In genomic region chr12:81691177-81691730, GRCm38 (mm10) we compare ENCODE assay signal across 13 mouse cellular contexts.
DNase-seq lines count a peak whose midpoint lies in the region; ATAC-seq lines count a peak whose summit lies in the region.
"Had no signal": no experiment of that assay in that cellular context is flagged by ENCODE, and none has a peak within 500 bp of the region (broad histone marks: within the 10 kb centered on the region; RNA-seq: fewer than 3 reads in every experiment).

No protein-coding gene starts in this region.

- H3K9ac ChIP-seq in kidney, embryonic 14.5 days (ENCODE audit: low read depth, low read length): no peak overlapping the region
- no peak overlapping the region for H3K9ac ChIP-seq in midbrain, embryonic 11.5 days (ENCODE audit: low read length)
- H3K9ac ChIP-seq: limb, embryonic 12.5 days; stomach, embryonic 15.5 days had no signal

- no peaks in the 10 kb centered on the region for H3K27me3 ChIP-seq in kidney, embryonic 14.5 days (ENCODE audit: control insufficient read depth, insufficient read depth, low read length)
- no peaks in the 10 kb centered on the region for H3K27me3 ChIP-seq in midbrain, embryonic 11.5 days (ENCODE audit: control insufficient read depth, insufficient read depth, low read length)
- H3K27me3 ChIP-seq: CH12.LX; limb, embryonic 12.5 days; stomach, embryonic 15.5 days had no signal

- H3K4me2 ChIP-seq in kidney, embryonic 14.5 days (replicated peaks; ENCODE audit: low read depth, low read length): no peak overlapping the region
- no peak overlapping the region for H3K4me2 ChIP-seq in midbrain, embryonic 11.5 days
- H3K4me2 ChIP-seq: limb, embryonic 12.5 days; stomach, embryonic 15.5 days had no signal

- H3K27ac ChIP-seq in kidney, embryonic 14.5 days (ENCODE audit: low read depth, low read length): no peak overlapping the region
- no peak overlapping the region for H3K27ac ChIP-seq in midbrain, embryonic 11.5 days (ENCODE audit: low read depth, low read length)
- H3K27ac ChIP-seq: limb, embryonic 12.5 days; stomach, embryonic 15.5 days had no signal

- H3K4me3 ChIP-seq in kidney, embryonic 14.5 days (ENCODE audit: low read length): no peak overlapping the region
- H3K4me3 ChIP-seq in midbrain, embryonic 11.5 days (ENCODE audit: low read depth, low read length): no peak overlapping the region
- H3K4me3 ChIP-seq: limb, embryonic 12.5 days; stomach, embryonic 15.5 days had no signal

- intact Hi-C loops in heart, postnatal 14 days (cut with DNase I): no loop called here

- H3K36me3 ChIP-seq in kidney, embryonic 14.5 days (ENCODE audit: control insufficient read depth, insufficient read depth, low read length): no peaks in the 10 kb centered on the region
- no peaks in the 10 kb centered on the region for H3K36me3 ChIP-seq in midbrain, embryonic 11.5 days (ENCODE audit: control insufficient read depth, insufficient read depth, low read length)
- H3K36me3 ChIP-seq: limb, embryonic 12.5 days; stomach, embryonic 15.5 days had no signal

- no peak for ATAC-seq in kidney, embryonic 14.5 days (ENCODE audit: low FRiP score, low TSS enrichment)
- no peak for ATAC-seq in midbrain, embryonic 11.5 days (ENCODE audit: low FRiP score)
- no peak for ATAC-seq in megakaryocyte, adult 5-6 weeks (ENCODE audit: poor library complexity, severe bottlenecking)
- ATAC-seq: activated CD4-positive, CD25-positive, alpha-beta regulatory T cell, adult 4 months; forebrain, embryonic 16.5 days had no signal

- no peaks in the 10 kb centered on the region for H3K4me1 ChIP-seq in kidney, embryonic 14.5 days (ENCODE audit: control insufficient read depth, insufficient read depth, low read length)
- H3K4me1 ChIP-seq in midbrain, embryonic 11.5 days (ENCODE audit: control insufficient read depth, insufficient read depth, low read length): peaks cover 4% of the 10 kb centered on the region; the same call in 1 of the 2 replicates
- H3K4me1 ChIP-seq: limb, embryonic 12.5 days; stomach, embryonic 15.5 days had no signal

- no peaks in the 10 kb centered on the region for H3K9me3 ChIP-seq in kidney, embryonic 14.5 days (ENCODE audit: control insufficient read depth, low read length)
- no peaks in the 10 kb centered on the region for H3K9me3 ChIP-seq in midbrain, embryonic 11.5 days (ENCODE audit: control insufficient read depth, low read length)
- H3K9me3 ChIP-seq: limb, embryonic 12.5 days; stomach, embryonic 15.5 days had no signal

- 27% methylated on average over 8 of the region's 8 CpGs for WGBS in kidney, embryonic 14.5 days
- 45% methylated on average over 8 of the region's 8 CpGs for WGBS in midbrain, embryonic 11.5 days

- DNase-seq in kidney, adult 11 months: peak; percentile 36
- peak; percentile 32 to 45 for DNase-seq in heart, adult 18-20 months
- DNase-seq in heart, postnatal 14 days: peak; percentile 6 to 10
- DNase-seq in kidney, postnatal 4 days: peak; percentile 10 to 21
- no peak for DNase-seq in midbrain, embryonic 11.5 days (ENCODE audit: low spot score, missing footprints)
- DNase-seq: right cerebral cortex, postnatal 14 days had no signal
